Mouse (Mus musculus) liver, postnatal 0 days (tissue): Measurements from ENCODE around the gene Mbd3.

Experiments used
- CTCF ChIP-seq: sonication (generic); IDR thresholded peaks from 2 replicates; pipeline ENCODE4 v1.5.1; 2016; ENCODE audit warnings: antibody characterized with exemption, low read depth
- EP300 ChIP-seq: IDR thresholded peaks from 2 replicates; pipeline ENCODE4 v1.6.1; 2016; ENCODE audit warnings: antibody characterized with exemption, low read depth, mild to moderate bottlenecking

GRCm38 (mm10) chr10:80383431-80383830, 15.9 kb downstream of the Mbd3 start:
- TF ChIP-seq EP300 (no peak), CTCF (peak; percentile 32)
